Comparison of ENCODE assay signal across 22 mouse cellular contexts in genomic region chr7:140840750-140841735, GRCm38 (mm10). TPM values are rescaled to one million over a fixed set of nuclear protein-coding genes. Genes with fewer than 3 reads are reported as not detected.
A peak's percentile ranks its signal among the peaks of the same experiment; 100 is the strongest.
DNase-seq lines count a peak whose midpoint lies in the region; ATAC-seq and TF ChIP-seq lines count a peak whose summit lies in the region.
"Had no signal": no experiment of that assay in that cellular context is flagged by ENCODE, and none has a peak within 500 bp of the region (broad histone marks: within the 10 kb centered on the region; RNA-seq: fewer than 3 reads in every experiment).

No protein-coding gene starts in this region.

- no peak overlapping the region for H3K27ac ChIP-seq in liver, postnatal 0 days (ENCODE audit: low read depth)
- H3K27ac ChIP-seq in liver, embryonic 12.5 days: no peak overlapping the region
- H3K27ac ChIP-seq in intestine, embryonic 16.5 days (ENCODE audit: low read length): no peak overlapping the region
- H3K27ac ChIP-seq: limb, embryonic 10.5 days; midbrain, embryonic 15.5 days had no signal

- no peaks in the 10 kb centered on the region for H3K4me1 ChIP-seq in liver, postnatal 0 days (ENCODE audit: insufficient read depth)
- H3K4me1 ChIP-seq in liver, embryonic 12.5 days: no peaks in the 10 kb centered on the region
- H3K4me1 ChIP-seq in intestine, embryonic 16.5 days (ENCODE audit: control insufficient read depth, insufficient read depth, low read length): no peaks in the 10 kb centered on the region
- H3K4me1 ChIP-seq: midbrain, embryonic 15.5 days had no signal

- 40% methylated on average over 17 of the region's 19 CpGs for WGBS in liver, postnatal 0 days (ENCODE audit: insufficient replicate concordance)
- WGBS in liver, embryonic 12.5 days (ENCODE audit: insufficient replicate concordance): 31% methylated on average over 19 of the region's 19 CpGs
- 35% methylated on average over 19 of the region's 19 CpGs for WGBS in intestine, embryonic 16.5 days

- no peak overlapping the region for H3K4me2 ChIP-seq in liver, postnatal 0 days (ENCODE audit: low read depth, low read length)
- H3K4me2 ChIP-seq in liver, embryonic 12.5 days: no peak overlapping the region
- no peak overlapping the region for H3K4me2 ChIP-seq in intestine, embryonic 16.5 days (ENCODE audit: low read depth, low read length)
- H3K4me2 ChIP-seq: heart, embryonic 11.5 days; midbrain, embryonic 15.5 days had no signal

- TF ChIP-seq EP300 in liver, postnatal 0 days (IDR thresholded peaks at IDR 0.05; ENCODE audit: low read depth): no peak

- ATAC-seq in liver, postnatal 0 days: peak; percentile 24
- ATAC-seq in liver, embryonic 12.5 days: no peak
- peak; percentile 59 for ATAC-seq in intestine, embryonic 16.5 days
- ATAC-seq: CD4-positive, CD25-positive, alpha-beta regulatory T cell, adult 4 months; forebrain, embryonic 16.5 days; inflammation-experienced regulatory T-cells, adult 6 months; midbrain, embryonic 15.5 days had no signal

- no peak overlapping the region for H3K9ac ChIP-seq in liver, postnatal 0 days (replicated peaks)
- H3K9ac ChIP-seq in liver, embryonic 12.5 days: no peak overlapping the region
- H3K9ac ChIP-seq in intestine, embryonic 16.5 days (ENCODE audit: low read depth, low read length): no peak overlapping the region
- H3K9ac ChIP-seq: midbrain, embryonic 15.5 days had no signal

- no peaks in the 10 kb centered on the region for H3K36me3 ChIP-seq in liver, postnatal 0 days (replicated peaks; ENCODE audit: insufficient read depth, low read length)
- no peaks in the 10 kb centered on the region for H3K36me3 ChIP-seq in liver, embryonic 12.5 days
- no peaks in the 10 kb centered on the region for H3K36me3 ChIP-seq in intestine, embryonic 16.5 days (ENCODE audit: control insufficient read depth, insufficient read depth, low read length)
- H3K36me3 ChIP-seq: limb, embryonic 10.5 days; midbrain, embryonic 15.5 days had no signal

- no peaks in the 10 kb centered on the region for H3K9me3 ChIP-seq in liver, postnatal 0 days (ENCODE audit: low read length)
- no peaks in the 10 kb centered on the region for H3K9me3 ChIP-seq in liver, embryonic 12.5 days (replicated peaks)
- no peaks in the 10 kb centered on the region for H3K9me3 ChIP-seq in intestine, embryonic 16.5 days (ENCODE audit: control insufficient read depth, low read length)
- H3K9me3 ChIP-seq: limb, embryonic 10.5 days; midbrain, embryonic 15.5 days had no signal

- no peak for TF ChIP-seq CTCF in liver, postnatal 0 days (IDR thresholded peaks at IDR 0.05; ENCODE audit: low read depth)

- peaks cover 5% of the 10 kb centered on the region; the same call in 1 of the 2 replicates for H3K27me3 ChIP-seq in liver, postnatal 0 days (ENCODE audit: insufficient read depth, low read length)
- peaks cover 76% of the 10 kb centered on the region for H3K27me3 ChIP-seq in liver, embryonic 12.5 days (replicated peaks)
- H3K27me3 ChIP-seq in intestine, embryonic 16.5 days (replicated peaks; ENCODE audit: control insufficient read depth, insufficient read depth, low read length): no peaks in the 10 kb centered on the region

- intact Hi-C loops in gastrocnemius, postnatal 36 days (cut with DNase I): loop anchor here (5.0 to 10.0 kb wide), 2 partner anchors 206 to 334 kb away; partner anchors contain the start of gene Rnh1

- H3K4me3 ChIP-seq in liver, postnatal 0 days (ENCODE audit: low read depth, low read length): no peak overlapping the region
- H3K4me3 ChIP-seq in liver, embryonic 12.5 days: no peak overlapping the region
- H3K4me3 ChIP-seq in intestine, embryonic 16.5 days (ENCODE audit: low read length): no peak overlapping the region
- H3K4me3 ChIP-seq: limb, embryonic 10.5 days; midbrain, embryonic 15.5 days had no signal

- DNase-seq in liver, postnatal 0 days: peak; percentile 27
- DNase-seq in 3T3-L1 (ENCODE audit: low read depth, low spot score) (peak; percentile 14), ES-CJ7 (ENCODE audit: low read depth, low spot score) (peak; percentile 90)
- no peak for DNase-seq in embryo, embryonic 10.5 days (ENCODE audit: low spot score)
- DNase-seq in gastrocnemius, postnatal 36 days: no peak
- no peak for DNase-seq in c-Kit-positive CD71-positive TER-119-positive erythroid progenitor cells, embryonic 14.5 days (ENCODE audit: low spot score)
- DNase-seq: adrenal gland, postnatal 14 days; heart, postnatal 4 days; kidney, postnatal 10 days had no signal

RNA-seq across cellular contexts. Expression of gene Scgb1c1, which starts 4.3 kb away (rescaled TPM):
- not detected in 2 replicates for polyA plus RNA-seq in liver, postnatal 0 days (2015; fragmentation: Nextera tagmentation; extraction: Ambion mirVana)
- not detected in 2 replicates for polyA plus RNA-seq in liver, embryonic 12.5 days (2016; fragmentation: Nextera tagmentation; extraction: Ambion mirVana)
- polyA plus RNA-seq in intestine, embryonic 16.5 days (2015; fragmentation: Nextera tagmentation; extraction: Ambion mirVana): not detected in 2 replicates
- total RNA-seq in gastrocnemius, postnatal 36 days (2021): not detected
- total RNA-seq: adrenal gland, postnatal 14 days; gastrocnemius, adult 8-10 months; layer of hippocampus, postnatal 14 days had no signal
- polyA plus RNA-seq: CD4-positive, CD25-positive, alpha-beta regulatory T cell, adult 4 months; forebrain, embryonic 16.5 days; heart, embryonic 11.5 days; inflammation-experienced regulatory T-cells, adult 6 months; limb, embryonic 10.5 days; liver, embryonic 16.5 days; midbrain, embryonic 15.5 days; neural tube, embryonic 14.5 days; testis, adult 2 months had no signal

RNA-seq across cellular contexts. Expression of gene Urah, which starts 6.2 kb away (rescaled TPM):
- polyA plus RNA-seq in liver, postnatal 0 days (2015; fragmentation: Nextera tagmentation; extraction: Ambion mirVana): 316 TPM in 2 replicates
- 4.5 and 4.6 TPM in 2 replicates for polyA plus RNA-seq in liver, embryonic 12.5 days (2016; fragmentation: Nextera tagmentation; extraction: Ambion mirVana)
- 6.1 and 7.5 TPM in 2 replicates for polyA plus RNA-seq in intestine, embryonic 16.5 days (2015; fragmentation: Nextera tagmentation; extraction: Ambion mirVana)
- total RNA-seq in gastrocnemius, postnatal 36 days (2021): not detected
- total RNA-seq: gastrocnemius, adult 8-10 months; heart, postnatal 4 days had no signal
- polyA plus RNA-seq: CD4-positive, CD25-positive, alpha-beta regulatory T cell, adult 4 months; forebrain, embryonic 16.5 days; heart, embryonic 11.5 days; inflammation-experienced regulatory T-cells, adult 6 months; midbrain, embryonic 15.5 days; testis, adult 2 months had no signal

RNA-seq across cellular contexts. Expression of gene Odf3, which starts 6.6 kb away (rescaled TPM):
- not detected in 2 replicates for polyA plus RNA-seq in liver, postnatal 0 days (2015; fragmentation: Nextera tagmentation; extraction: Ambion mirVana)
- 0.07 TPM in 1 of 2 replicates, not detected in the other for polyA plus RNA-seq in liver, embryonic 12.5 days (2016; fragmentation: Nextera tagmentation; extraction: Ambion mirVana)
- polyA plus RNA-seq in intestine, embryonic 16.5 days (2015; fragmentation: Nextera tagmentation; extraction: Ambion mirVana): not detected in 2 replicates
- total RNA-seq in gastrocnemius, postnatal 36 days (2021): not detected
- total RNA-seq: adrenal gland, postnatal 14 days; gastrocnemius, adult 8-10 months; heart, postnatal 4 days; layer of hippocampus, postnatal 14 days had no signal
- polyA plus RNA-seq: CD4-positive, CD25-positive, alpha-beta regulatory T cell, adult 4 months; forebrain, embryonic 16.5 days; heart, embryonic 11.5 days; inflammation-experienced regulatory T-cells, adult 6 months; limb, embryonic 10.5 days; liver, embryonic 16.5 days; midbrain, embryonic 15.5 days had no signal

RNA-seq across cellular contexts. Expression of gene Gm45785, which starts 15.1 kb away (rescaled TPM):
- polyA plus RNA-seq in liver, postnatal 0 days (2015; fragmentation: Nextera tagmentation; extraction: Ambion mirVana): not detected in 2 replicates
- not detected in 2 replicates for polyA plus RNA-seq in liver, embryonic 12.5 days (2016; fragmentation: Nextera tagmentation; extraction: Ambion mirVana)
- not detected in 2 replicates for polyA plus RNA-seq in intestine, embryonic 16.5 days (2015; fragmentation: Nextera tagmentation; extraction: Ambion mirVana)
- total RNA-seq in gastrocnemius, postnatal 36 days (2021): not detected
- total RNA-seq: gastrocnemius, adult 8-10 months had no signal
- polyA plus RNA-seq: CD4-positive, CD25-positive, alpha-beta regulatory T cell, adult 4 months; forebrain, embryonic 16.5 days; heart, embryonic 11.5 days; inflammation-experienced regulatory T-cells, adult 6 months; limb, embryonic 10.5 days; liver, embryonic 16.5 days; testis, adult 2 months had no signal

RNA-seq across cellular contexts. Expression of gene Ric8a, which starts 15.7 kb away (rescaled TPM):
- 15.9 and 17.1 TPM in 2 replicates for polyA plus RNA-seq in liver, postnatal 0 days (2015; fragmentation: Nextera tagmentation; extraction: Ambion mirVana)
- 30.7 and 33.8 TPM in 2 replicates for polyA plus RNA-seq in liver, embryonic 12.5 days (2016; fragmentation: Nextera tagmentation; extraction: Ambion mirVana)
- 68.3 and 70.1 TPM in 2 replicates for polyA plus RNA-seq in intestine, embryonic 16.5 days (2015; fragmentation: Nextera tagmentation; extraction: Ambion mirVana)
- 10 to 100 TPM; 12.6 to 14.9 TPM for total RNA-seq in gastrocnemius, postnatal 36 days (2021)

Comparison
In these comparisons a context has a peak if more than half of its experiments do, and no peak if none do; other contexts are left out.
1. RNA of gene Urah, which starts 6.2 kb away (polyA plus RNA-seq): 316 TPM in liver, postnatal 0 days; 6.1 to 7.5 TPM in intestine, embryonic 16.5 days and 4.5 to 4.6 TPM in liver, embryonic 12.5 days; every median in the first group is over 10 times any median in the second.
2. DNase-seq: peak in liver, postnatal 0 days (single experiment), 3T3-L1 (single experiment) and ES-CJ7 (single experiment); none in embryo, embryonic 10.5 days (single experiment), gastrocnemius, postnatal 36 days (0 of 2) and c-Kit-positive CD71-positive TER-119-positive erythroid progenitor cells, embryonic 14.5 days (single experiment).